Mouse (Mus musculus) neural tube, embryonic 11.5 days (tissue): ENCODE results near the gene Gm10320. TPM values are rescaled to one million over a fixed set of nuclear protein-coding genes. Genes with fewer than 3 reads are reported as not detected.

ENCODE experiments used
- ATAC-seq: fragments of 200-750 bp; cut with Nextera tagmentation; 2 replicates; pipeline ENCODE4 v1.8.0; 2017; ENCODE audit warnings: moderate number of reproducible peaks, mild to moderate bottlenecking, moderate TSS enrichment, moderate library complexity; ENCODE audit not compliant: insufficient read depth, low FRiP score, low TSS enrichment
- DNase-seq: peaks from one replicate; pipeline ENCODE4 v3.0.0-alpha.2; 2015; ENCODE audit warnings: low spot score
- H3K27ac ChIP-seq: fragments of 300-500 bp; sonication (generic); 2 replicates; pipeline ENCODE4 v1.5.1; 2014; ENCODE audit warnings: low read depth, mild to moderate bottlenecking, low read length
- H3K27me3 ChIP-seq: fragments of 300-500 bp; sonication (generic); 2 replicates; pipeline ENCODE4 v1.6.1; 2014; ENCODE audit warnings: mild to moderate bottlenecking, low read length, mixed read lengths; ENCODE audit not compliant: control insufficient read depth, insufficient read depth
- H3K36me3 ChIP-seq: fragments of 300-500 bp; sonication (generic); 2 replicates; pipeline ENCODE4 v1.6.1; 2014; ENCODE audit warnings: mild to moderate bottlenecking, low read length, moderate library complexity, mixed read lengths; ENCODE audit not compliant: control insufficient read depth, insufficient read depth
- H3K4me1 ChIP-seq: fragments of 300-500 bp; sonication (generic); 2 replicates; pipeline ENCODE4 v1.6.1; 2014; ENCODE audit warnings: low read length, mixed read lengths; ENCODE audit not compliant: control insufficient read depth, insufficient read depth
- H3K4me2 ChIP-seq: fragments of 300-500 bp; sonication (generic); 2 replicates; pipeline ENCODE4 v1.6.1; 2014; ENCODE audit warnings: low read depth, mild to moderate bottlenecking, moderate library complexity
- H3K4me3 ChIP-seq: fragments of 300-500 bp; sonication (generic); 2 replicates; pipeline ENCODE4 v1.5.1; 2014; ENCODE audit warnings: low read depth, low read length
- H3K9ac ChIP-seq: fragments of 300-500 bp; sonication (generic); 2 replicates; pipeline ENCODE4 v1.6.1; 2014; ENCODE audit warnings: mild to moderate bottlenecking, low read length
- H3K9me3 ChIP-seq: fragments of 300-500 bp; sonication (generic); 2 replicates; pipeline ENCODE4 v1.6.1; 2016; ENCODE audit warnings: low read length; ENCODE audit not compliant: control insufficient read depth
- WGBS: fragments of 180-500 bp; shearing (Covaris S2); extraction: QIAGEN DNeasy Blood & Tissue Kit; methylation state at CpG from one replicate; pipeline ENCODE4 v1.1.7; 2014; 5-methylcytosine and 5-hydroxymethylcytosine counted together
- polyA plus RNA-seq: library from polyadenylated mRNA; unstranded; fragments of >200 nt; fragmentation: Nextera tagmentation; extraction: Ambion mirVana; gene quantifications from 2 replicates; pipeline ENCODE4 v1.2.1, GENCODE M21; 2014

Gene Gm10320
- polyA plus RNA-seq, 1 experiment from 2014 or later = 1.1 TPM

DNA sequence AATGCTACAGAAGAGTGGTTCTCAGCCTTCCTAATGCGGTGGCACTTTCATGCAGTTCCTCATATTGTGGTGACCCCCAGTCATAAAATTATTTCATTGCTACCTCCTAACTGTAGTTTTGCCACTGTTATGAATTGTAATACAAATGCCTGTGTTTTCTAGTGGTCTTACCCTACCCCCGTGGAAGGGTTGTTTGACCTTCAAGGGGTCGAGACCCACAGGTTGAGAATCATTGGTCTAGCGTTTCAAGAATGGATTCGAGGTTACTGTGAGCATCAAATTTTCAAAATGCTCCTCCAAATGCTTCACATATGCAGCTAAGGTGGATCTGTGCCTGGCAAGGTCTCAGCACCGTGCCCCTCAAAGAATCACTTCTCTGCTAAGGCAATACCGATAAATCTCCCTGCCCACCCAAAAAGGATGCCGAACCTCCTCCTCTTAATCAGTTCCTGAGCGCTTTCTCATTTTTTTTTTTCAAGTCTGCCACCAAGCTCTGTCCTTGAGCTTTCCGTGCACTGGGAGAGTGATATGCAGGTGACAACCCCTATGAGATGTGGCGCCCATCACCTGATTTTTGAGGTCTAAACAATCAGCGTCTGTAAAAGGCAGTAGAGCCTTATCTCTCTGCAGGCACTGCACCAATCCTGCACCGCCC, 8.8 kb upstream of the Gm10320 start:
- 20% methylated on average over 13 of the region's 13 CpGs for WGBS
- Histone ChIP-seq H3K27ac (no peak overlapping the region), H3K36me3 (no peaks in the 10 kb centered on the region), H3K9me3 (no peaks in the 10 kb centered on the region), H3K4me1 (peaks cover 20% of the 10 kb centered on the region; the same call in 1 of the 2 replicates), H3K27me3 (peaks cover 67% of the 10 kb centered on the region), H3K4me3 (no peak overlapping the region), H3K4me2 (no peak overlapping the region), H3K9ac (no peak overlapping the region)
- DNase-seq (no peak), ATAC-seq (no peak)

DNA sequence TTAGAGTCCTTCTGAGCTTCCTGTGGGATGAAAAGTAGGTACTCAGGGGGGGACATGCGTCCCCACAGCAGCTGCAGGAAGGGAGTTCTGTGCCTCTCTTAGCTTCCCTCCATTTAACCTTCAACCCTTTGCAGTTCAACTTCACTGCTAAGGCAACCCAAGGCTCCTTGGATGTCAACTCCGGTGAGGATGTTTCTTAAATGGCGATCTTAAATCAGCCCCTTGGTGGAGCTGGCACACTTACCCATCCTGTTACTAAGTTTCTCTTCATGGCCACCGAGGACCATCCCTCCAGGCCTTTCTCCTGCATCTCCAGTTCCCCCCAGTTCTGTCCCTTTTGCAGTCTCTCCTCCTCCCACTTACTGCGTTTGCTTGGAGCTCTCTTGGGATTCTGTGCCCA, 6.8 kb upstream of the Gm10320 start:
- Histone ChIP-seq H3K27ac (no peak overlapping the region), H3K9me3 (no peaks in the 10 kb centered on the region), H3K4me2 (no peak overlapping the region), H3K36me3 (no peaks in the 10 kb centered on the region), H3K27me3 (peaks cover 54% of the 10 kb centered on the region), H3K4me3 (no peak overlapping the region), H3K9ac (no peak overlapping the region), H3K4me1 (peaks cover 8% of the 10 kb centered on the region; the same call in 1 of the 2 replicates)
- WGBS = 64% methylated on average over 5 of the region's 5 CpGs
- DNase-seq (no peak), ATAC-seq (no peak)

DNA sequence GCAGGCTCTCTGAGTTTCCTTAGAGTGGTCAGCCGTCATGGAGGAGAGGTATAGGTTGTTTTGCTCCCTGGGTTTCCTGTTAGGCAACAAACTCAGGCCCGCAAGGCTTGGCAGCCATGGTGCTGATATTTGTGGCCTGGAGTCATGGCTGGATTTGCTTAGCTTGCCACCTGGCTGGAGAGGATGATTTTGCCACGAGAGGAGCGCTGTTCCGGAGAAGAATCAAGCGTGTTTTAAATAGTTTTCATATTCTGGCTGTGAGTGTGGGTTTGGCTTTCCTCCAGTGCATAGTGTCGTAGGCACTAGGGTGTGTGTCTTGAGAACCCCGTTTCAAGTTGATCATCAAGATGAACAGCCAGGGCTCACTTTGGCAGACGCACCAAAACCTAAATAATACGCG, 6.3 kb upstream of the Gm10320 start:
- Histone ChIP-seq H3K27ac (no peak overlapping the region), H3K4me2 (no peak overlapping the region), H3K36me3 (no peaks in the 10 kb centered on the region), H3K4me3 (no peak overlapping the region), H3K27me3 (peaks cover 49% of the 10 kb centered on the region), H3K9ac (no peak overlapping the region), H3K4me1 (peaks cover 7% of the 10 kb centered on the region; the same call in 1 of the 2 replicates), H3K9me3 (no peaks in the 10 kb centered on the region)
- 74% methylated on average over 11 of the region's 11 CpGs for WGBS
- no peak for DNase-seq
- no peak for ATAC-seq

DNA sequence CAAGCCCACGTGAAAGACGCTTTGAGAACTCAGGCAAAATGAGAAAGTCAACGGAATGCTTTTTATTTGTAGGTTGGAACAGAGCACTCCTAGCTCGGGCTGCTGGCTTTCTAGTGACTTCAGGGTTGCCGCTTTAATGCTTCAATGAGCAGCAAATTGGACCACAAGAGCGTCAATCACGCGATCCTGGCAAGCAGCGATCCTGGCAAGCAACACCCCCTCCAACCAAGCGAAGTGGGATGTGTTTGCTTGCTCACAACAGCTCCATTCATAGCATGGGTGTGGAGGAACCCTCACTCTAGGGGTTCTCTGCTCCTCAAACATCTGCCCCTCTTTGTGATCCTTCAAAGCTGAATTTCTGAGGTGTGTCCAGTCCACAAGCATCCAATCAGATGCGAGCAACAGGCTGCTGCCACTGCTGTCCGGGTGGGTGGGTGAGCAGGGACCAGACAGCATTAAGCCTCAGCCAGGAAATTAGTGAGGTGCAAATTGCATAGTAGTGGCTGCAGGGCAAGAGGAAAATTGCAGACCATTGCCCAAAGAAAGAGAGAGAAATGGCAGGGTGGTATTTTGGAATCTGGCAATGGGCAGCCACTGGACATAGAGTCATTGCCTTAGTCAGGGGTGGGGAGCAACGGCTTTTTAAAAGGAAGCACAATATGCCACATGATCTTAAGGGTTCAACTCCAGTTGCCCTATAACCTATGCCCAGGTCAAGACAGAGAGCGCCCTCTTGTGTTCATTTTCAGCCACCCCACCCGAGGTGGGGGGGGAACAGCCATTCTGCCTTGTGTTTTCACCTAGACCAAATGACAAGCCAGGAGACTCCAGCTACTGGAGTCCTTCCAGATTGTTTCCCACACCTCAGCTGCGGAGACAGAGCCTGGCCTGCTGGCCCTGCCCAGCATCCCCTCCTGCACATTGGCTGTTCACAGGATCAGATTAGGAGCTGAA, 5.4 kb upstream of the Gm10320 start:
- peaks cover 42% of the 10 kb centered on the region for H3K27me3 ChIP-seq
- no peaks in the 10 kb centered on the region for H3K36me3 ChIP-seq
- DNase-seq = no peak
- H3K4me3 ChIP-seq = no peak overlapping the region
- H3K4me2 ChIP-seq = no peak overlapping the region
- WGBS = 26% methylated on average over 16 of the region's 16 CpGs
- H3K9ac ChIP-seq = no peak overlapping the region
- H3K4me1 ChIP-seq = no peaks in the 10 kb centered on the region
- H3K27ac ChIP-seq = no peak overlapping the region
- no peak for ATAC-seq
- H3K9me3 ChIP-seq = no peaks in the 10 kb centered on the region

DNA sequence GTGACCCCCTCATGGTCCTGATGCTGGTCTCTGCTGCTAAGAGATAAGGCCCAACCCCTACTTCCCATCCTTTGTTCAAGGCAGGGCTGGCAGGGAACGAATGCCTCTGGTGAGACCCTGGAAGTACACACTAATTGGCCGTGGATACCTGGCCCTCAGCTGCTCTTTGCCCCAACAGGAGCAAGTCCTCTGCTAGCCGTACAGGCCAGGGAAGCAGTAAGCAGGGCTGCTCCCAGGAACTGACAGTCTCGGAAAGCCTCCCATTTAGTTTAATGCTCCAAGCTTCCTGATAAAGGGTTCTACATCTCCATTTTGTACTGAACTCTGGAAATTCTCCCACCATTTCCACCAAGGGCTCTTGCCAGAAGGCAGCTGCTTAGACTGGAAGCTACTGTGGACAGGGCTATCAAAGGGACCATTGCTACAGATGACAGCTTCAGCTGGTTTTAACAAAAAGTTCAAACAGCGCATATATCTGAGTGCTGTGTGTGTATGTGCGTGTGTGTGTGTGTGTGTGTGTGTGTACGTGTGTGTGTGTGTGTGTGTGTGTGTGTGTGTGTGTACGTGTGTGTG, 2.8 kb upstream of the Gm10320 start:
- Histone ChIP-seq H3K9me3 (no peaks in the 10 kb centered on the region), H3K27me3 (peaks cover 16% of the 10 kb centered on the region), H3K9ac (no peak overlapping the region), H3K36me3 (no peaks in the 10 kb centered on the region), H3K4me1 (no peaks in the 10 kb centered on the region), H3K27ac (no peak overlapping the region), H3K4me3 (no peak overlapping the region), H3K4me2 (no peak overlapping the region)
- WGBS = 83% methylated on average over 7 of the region's 8 CpGs
- DNase-seq (no peak), ATAC-seq (no peak)

DNA sequence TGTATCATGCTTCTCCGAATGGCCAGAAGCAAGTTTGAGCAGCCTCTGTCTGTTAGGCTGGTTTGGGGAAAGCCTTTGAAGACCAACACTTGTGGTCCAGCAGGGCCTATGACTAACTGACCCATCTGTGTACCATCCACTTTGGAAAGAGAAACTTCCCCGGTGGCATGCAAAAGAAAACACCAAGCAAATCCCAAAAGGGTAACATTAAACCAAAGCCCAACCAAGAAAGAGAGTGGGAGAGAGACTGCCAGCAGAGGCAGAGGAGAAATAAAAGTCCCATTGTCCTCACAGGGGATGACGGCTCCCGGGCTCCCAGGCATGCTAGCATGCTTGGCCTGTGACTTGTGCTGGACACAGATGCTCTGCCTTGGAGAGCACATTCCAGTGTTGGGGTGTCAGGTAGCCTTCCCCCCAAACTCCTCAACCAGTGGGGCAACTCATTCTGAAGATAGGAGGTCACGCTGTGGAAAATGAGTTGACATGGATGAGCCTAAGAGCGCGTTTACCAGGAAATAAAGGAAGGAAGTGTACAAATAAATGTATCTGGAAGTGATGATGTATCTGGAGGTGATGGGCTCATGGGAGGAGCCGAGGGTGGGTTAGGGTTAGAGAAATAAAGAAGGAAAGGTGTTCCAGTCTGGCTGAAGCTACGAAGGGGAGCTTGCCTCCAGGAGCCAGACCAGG, 911 bp upstream of the Gm10320 start:
- Histone ChIP-seq H3K27ac (no peak overlapping the region), H3K36me3 (no peaks in the 10 kb centered on the region), H3K4me3 (no peak overlapping the region), H3K4me1 (no peaks in the 10 kb centered on the region), H3K4me2 (no peak overlapping the region), H3K9me3 (no peaks in the 10 kb centered on the region), H3K27me3 (peaks cover 3% of the 10 kb centered on the region; the same call in 1 of the 2 replicates), H3K9ac (no peak overlapping the region)
- ATAC-seq = no peak
- WGBS = 55% methylated on average over 9 of the region's 9 CpGs
- DNase-seq = no peak

DNA sequence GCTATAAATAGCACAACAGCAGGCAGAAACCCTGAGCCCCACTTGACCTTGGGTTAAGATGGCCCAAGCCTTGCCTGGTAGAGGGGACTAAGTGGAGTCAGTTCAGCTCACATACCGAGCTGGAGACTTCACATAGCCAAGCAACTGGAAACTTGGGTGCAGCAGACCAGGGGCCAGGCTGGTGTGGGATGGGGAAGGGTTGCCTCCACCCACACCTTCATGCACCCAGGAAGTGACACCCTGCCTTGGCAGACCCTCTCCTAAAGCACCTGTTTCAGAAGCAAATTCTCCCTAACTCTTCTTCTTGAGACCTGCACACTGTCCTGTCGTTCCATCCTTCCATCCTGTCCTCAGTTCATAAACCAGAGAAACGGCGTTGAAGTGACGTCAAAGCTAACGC, 5.1 kb downstream of the Gm10320 start:
- ATAC-seq = no peak
- no peak overlapping the region for H3K4me3 ChIP-seq
- no peak overlapping the region for H3K9ac ChIP-seq
- H3K36me3 ChIP-seq = no peaks in the 10 kb centered on the region
- H3K9me3 ChIP-seq = no peaks in the 10 kb centered on the region
- DNase-seq = no peak
- H3K27me3 ChIP-seq = no peaks in the 10 kb centered on the region
- 89% methylated on average over 6 of the region's 6 CpGs for WGBS
- no peak overlapping the region for H3K27ac ChIP-seq
- no peak overlapping the region for H3K4me2 ChIP-seq
- no peaks in the 10 kb centered on the region for H3K4me1 ChIP-seq

DNA sequence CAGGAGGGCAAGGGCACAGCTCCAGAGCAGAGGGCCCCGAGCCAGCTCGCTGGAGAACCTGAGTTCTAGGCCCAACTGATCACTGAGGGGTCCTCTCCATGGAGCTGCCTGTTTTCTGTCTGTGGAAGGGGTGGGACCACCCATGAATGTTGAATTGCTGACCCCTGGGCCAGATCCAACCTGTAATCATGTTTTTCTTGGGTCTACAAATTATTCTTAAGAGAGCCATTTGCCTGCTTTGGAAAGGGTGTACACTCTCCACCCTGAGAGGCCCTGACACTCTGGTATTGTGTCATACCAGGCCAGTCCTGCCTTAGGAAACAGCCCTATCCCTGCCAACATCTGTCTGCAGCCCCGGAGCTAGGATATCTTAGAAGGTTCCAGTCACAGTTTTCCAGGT, 5.6 kb downstream of the Gm10320 start:
- DNase-seq (no peak), ATAC-seq (no peak)
- Histone ChIP-seq H3K36me3 (no peaks in the 10 kb centered on the region), H3K27me3 (no peaks in the 10 kb centered on the region), H3K4me2 (no peak overlapping the region), H3K9me3 (no peaks in the 10 kb centered on the region), H3K4me1 (no peaks in the 10 kb centered on the region), H3K9ac (no peak overlapping the region), H3K27ac (no peak overlapping the region), H3K4me3 (no peak overlapping the region)
- WGBS = 76% methylated on average over 3 of the region's 3 CpGs
